Mouse (Mus musculus) neural tube, embryonic 12.5 days (tissue): ENCODE results near the gene Defb11. TPM values are rescaled to one million over a fixed set of nuclear protein-coding genes. Genes with fewer than 3 reads are reported as not detected.

ENCODE experiments used
- polyA plus RNA-seq: library from polyadenylated mRNA; unstranded; fragments of >200 nt; fragmentation: Nextera tagmentation; extraction: Ambion mirVana; gene quantifications from 2 replicates; pipeline ENCODE4 v1.2.1, GENCODE M21; 2016

Gene Defb11
- polyA plus RNA-seq, 1 experiment from 2014 or later, result not detected

Other genes starting within 250 kb of the Defb11 start
- not detected in 2 replicates for gene Defa34, start 240.6 kb downstream of the Defb11 start, polyA plus RNA-seq
- gene AY761184, start 202.8 kb downstream of the Defb11 start, polyA plus RNA-seq, result not detected in 2 replicates
- not detected in 2 replicates for gene Defa24, start 171.9 kb downstream of the Defb11 start, polyA plus RNA-seq
- gene Defb50, start 82.9 kb downstream of the Defb11 start, polyA plus RNA-seq, result not detected in 2 replicates
- gene Defb2, start 66.5 kb downstream of the Defb11 start, polyA plus RNA-seq, result not detected in 2 replicates
- not detected in 2 replicates for gene Defb10, start 47.5 kb downstream of the Defb11 start, polyA plus RNA-seq
- not detected in 2 replicates for gene Defb9, start 21.0 kb downstream of the Defb11 start, polyA plus RNA-seq
- not detected in 2 replicates for gene Defb15, start 26.3 kb upstream of the Defb11 start, polyA plus RNA-seq
- gene Defb35, start 31.9 kb upstream of the Defb11 start, polyA plus RNA-seq, result not detected in 2 replicates
- not detected in 2 replicates for gene Defb13, start 40.4 kb upstream of the Defb11 start, polyA plus RNA-seq
- not detected in 2 replicates for gene Fam90a1a, start 52.3 kb upstream of the Defb11 start, polyA plus RNA-seq
- gene Ccdc70, start 63.4 kb upstream of the Defb11 start, polyA plus RNA-seq, result not detected in 2 replicates
- 1.5 and 1.7 TPM in 2 replicates for gene Atp7b, start 153.9 kb upstream of the Defb11 start, polyA plus RNA-seq
- gene Alg11, start 154.3 kb upstream of the Defb11 start, polyA plus RNA-seq, result 20.9 and 30.2 TPM in 2 replicates
- gene Nek5, start 218.6 kb upstream of the Defb11 start, polyA plus RNA-seq, result not detected in 2 replicates